Mouse (Mus musculus) hindbrain, embryonic 10.5 days (tissue): ENCODE results near the gene Ak1. TPM values are rescaled to one million over a fixed set of nuclear protein-coding genes. Genes with fewer than 3 reads are reported as not detected.

Experiments used
- DNase-seq: peaks from one replicate; pipeline ENCODE4 v3.0.0-alpha.2; 2017; ENCODE audit warnings: low spot score
- H3K27ac ChIP-seq: fragments of 300-500 bp; sonication (generic); 2 replicates; pipeline ENCODE4 v1.5.1; 2016; ENCODE audit warnings: mild to moderate bottlenecking, moderate library complexity
- H3K27me3 ChIP-seq: fragments of 300-500 bp; sonication (generic); 2 replicates; pipeline ENCODE4 v1.6.1; 2016; ENCODE audit warnings: mild to moderate bottlenecking; ENCODE audit not compliant: poor library complexity, insufficient read depth, severe bottlenecking
- H3K36me3 ChIP-seq: fragments of 300-500 bp; sonication (generic); 2 replicates; pipeline ENCODE4 v1.6.1; 2016; ENCODE audit warnings: mild to moderate bottlenecking, moderate library complexity
- H3K4me1 ChIP-seq: fragments of 300-500 bp; sonication (generic); replicated peaks from 2 replicates; pipeline ENCODE4 v1.6.1; 2016; ENCODE audit warnings: mild to moderate bottlenecking
- H3K4me3 ChIP-seq: fragments of 300-500 bp; sonication (generic); 2 replicates; pipeline ENCODE4 v1.5.1; 2016; ENCODE audit warnings: mild to moderate bottlenecking, moderate library complexity
- H3K9me3 ChIP-seq: fragments of 300-500 bp; sonication (generic); 2 replicates; pipeline ENCODE4 v1.6.1; 2016; ENCODE audit warnings: mild to moderate bottlenecking, moderate library complexity
- WGBS: fragments of 180-500 bp; shearing (Covaris S2); methylation state at CpG from one replicate; pipeline ENCODE4 v1.1.7; 2016; 5-methylcytosine and 5-hydroxymethylcytosine counted together
- polyA plus RNA-seq: library from polyadenylated mRNA; unstranded; fragments of >200 nt; fragmentation: Nextera tagmentation; extraction: Ambion mirVana; gene quantifications from 2 replicates; pipeline ENCODE4 v1.2.1, GENCODE M21; 2016

Gene Ak1
- polyA plus RNA-seq, 1 experiment from 2014 or later: 37.6 TPM

DNA sequence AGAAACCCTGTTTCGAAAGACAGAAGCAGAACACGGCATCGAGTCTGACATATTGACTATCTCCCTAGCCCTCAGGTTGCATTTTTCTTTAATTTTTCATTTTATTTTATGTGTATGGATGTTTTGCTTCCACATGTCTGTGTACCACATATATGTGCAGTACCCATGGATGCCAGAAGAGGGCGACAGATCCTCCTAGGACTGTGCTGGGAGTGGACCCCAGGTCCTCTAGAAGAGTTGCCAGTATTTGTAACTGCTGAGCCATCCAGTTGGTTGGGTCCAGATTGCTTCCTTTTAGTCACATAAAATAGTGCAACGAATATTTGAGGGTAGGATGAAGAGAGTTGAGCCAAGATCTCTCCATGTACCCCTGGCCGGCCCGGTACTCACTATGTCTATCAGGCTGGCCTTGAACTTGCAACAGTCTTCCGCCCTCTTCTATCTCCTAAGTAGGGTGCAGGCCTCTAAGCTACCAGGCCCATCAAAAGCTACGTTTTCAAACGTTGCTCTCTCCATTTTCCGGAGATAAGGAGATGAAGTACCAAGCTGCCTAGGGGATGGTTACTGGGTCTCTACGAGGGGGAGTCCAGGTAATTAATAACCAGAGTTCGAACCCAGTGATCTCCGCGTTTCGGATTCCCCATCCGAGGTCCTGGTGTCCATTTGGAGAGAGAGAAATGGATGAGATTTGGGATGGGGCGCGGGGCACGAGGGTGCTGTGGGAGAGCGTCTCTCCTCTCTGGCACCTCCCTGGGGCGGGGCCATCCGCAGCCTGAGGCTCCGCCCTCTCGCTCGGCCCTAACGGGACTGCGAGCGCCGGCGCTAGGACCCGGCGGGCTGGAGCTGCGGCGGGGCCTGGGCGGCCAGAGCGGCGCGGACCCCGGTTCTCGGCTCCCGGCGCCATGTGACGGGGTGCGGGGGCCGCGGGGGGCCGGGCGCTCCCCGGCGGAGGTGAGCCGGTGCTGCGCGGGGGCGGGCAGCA is 15.1 kb upstream of the Ak1 start:
- H3K4me3 ChIP-seq: peak overlapping the region; percentile 81
- 10% methylated on average over 55 of the region's 55 CpGs for WGBS
- DNase-seq: peak; percentile 82
- no peaks in the 10 kb centered on the region for H3K36me3 ChIP-seq
- no peaks in the 10 kb centered on the region for H3K9me3 ChIP-seq
- H3K27ac ChIP-seq: peak overlapping the region; percentile 90
- H3K27me3 ChIP-seq: peaks cover 11% of the 10 kb centered on the region; the same call in 1 of the 2 replicates
- H3K4me1 ChIP-seq: peaks cover 58% of the 10 kb centered on the region

GRCm38 (mm10) chr2:32607262-32607947 is 14.2 kb upstream of the Ak1 start:
- H3K4me3 ChIP-seq: peak overlapping the region; percentile 81
- 6% methylated on average over 34 of the region's 34 CpGs for WGBS
- no peaks in the 10 kb centered on the region for H3K9me3 ChIP-seq
- H3K27ac ChIP-seq: peak overlapping the region; percentile 90
- peak; percentile 67 for DNase-seq
- peaks cover 56% of the 10 kb centered on the region for H3K4me1 ChIP-seq
- peaks cover 4% of the 10 kb centered on the region for H3K36me3 ChIP-seq
- peaks cover 11% of the 10 kb centered on the region; the same call in 1 of the 2 replicates for H3K27me3 ChIP-seq

- DNase-seq: peak; percentile 70
- Histone ChIP-seq H3K27ac (peak overlapping the region; percentile 59), H3K27me3 (peaks cover 11% of the 10 kb centered on the region; the same call in 1 of the 2 replicates), H3K36me3 (peaks cover 11% of the 10 kb centered on the region), H3K4me3 (peak overlapping the region; percentile 81), H3K4me1 (peaks cover 52% of the 10 kb centered on the region), H3K9me3 (no peaks in the 10 kb centered on the region)
- WGBS: 7% methylated on average over 25 of the region's 25 CpGs
Observed at GRCm38 (mm10) chr2:32608141-32608777, 13.3 kb upstream of the Ak1 start.

- no peaks in the 10 kb centered on the region for H3K9me3 ChIP-seq
- peaks cover 14% of the 10 kb centered on the region for H3K36me3 ChIP-seq
- H3K27me3 ChIP-seq: peaks cover 11% of the 10 kb centered on the region; the same call in 1 of the 2 replicates
- WGBS: 33% methylated on average over 18 of the region's 18 CpGs
- peak overlapping the region; percentile 81 for H3K4me3 ChIP-seq
- no peak for DNase-seq
- peaks cover 52% of the 10 kb centered on the region for H3K4me1 ChIP-seq
- H3K27ac ChIP-seq: peak overlapping the region; percentile 59
Observed at GRCm38 (mm10) chr2:32608778-32609435, 12.7 kb upstream of the Ak1 start.

GRCm38 (mm10) chr2:32610610-32611229 is 10.8 kb upstream of the Ak1 start:
- 19% methylated on average over 23 of the region's 23 CpGs for WGBS
- Histone ChIP-seq H3K27me3 (peaks cover 11% of the 10 kb centered on the region; the same call in 1 of the 2 replicates), H3K9me3 (no peaks in the 10 kb centered on the region), H3K4me3 (peak overlapping the region; percentile 50), H3K4me1 (peaks cover 52% of the 10 kb centered on the region), H3K36me3 (peaks cover 29% of the 10 kb centered on the region), H3K27ac (0 out of 2 replicates have a peak overlapping the region, but pooled peaks have one; percentile 59)
- peak; percentile 30 for DNase-seq

GRCm38 (mm10) chr2:32612274-32612673 is 9.3 kb upstream of the Ak1 start:
- H3K4me3 ChIP-seq: no peak overlapping the region
- H3K9me3 ChIP-seq: peaks cover 1% of the 10 kb centered on the region; the same call in 1 of the 2 replicates
- peaks cover 35% of the 10 kb centered on the region for H3K36me3 ChIP-seq
- H3K27ac ChIP-seq: no peak overlapping the region
- 60% methylated on average over 26 of the region's 26 CpGs for WGBS
- H3K4me1 ChIP-seq: peaks cover 43% of the 10 kb centered on the region
- no peak for DNase-seq
- peaks cover 11% of the 10 kb centered on the region; the same call in 1 of the 2 replicates for H3K27me3 ChIP-seq

GRCm38 (mm10) chr2:32617109-32617508 is 4.4 kb upstream of the Ak1 start:
- H3K4me3 ChIP-seq: no peak overlapping the region
- H3K27me3 ChIP-seq: no peaks in the 10 kb centered on the region
- WGBS: 94% methylated on average over 1 of the region's 1 CpGs
- peaks cover 5% of the 10 kb centered on the region; the same call in 1 of the 2 replicates for H3K9me3 ChIP-seq
- no peak for DNase-seq
- no peak overlapping the region for H3K27ac ChIP-seq
- H3K4me1 ChIP-seq: peaks cover 44% of the 10 kb centered on the region
- peaks cover 49% of the 10 kb centered on the region for H3K36me3 ChIP-seq

- no peak overlapping the region for H3K27ac ChIP-seq
- peaks cover 44% of the 10 kb centered on the region for H3K36me3 ChIP-seq
- H3K27me3 ChIP-seq: no peaks in the 10 kb centered on the region
- H3K9me3 ChIP-seq: peaks cover 5% of the 10 kb centered on the region; the same call in 1 of the 2 replicates
- H3K4me1 ChIP-seq: peaks cover 40% of the 10 kb centered on the region
- H3K4me3 ChIP-seq: no peak overlapping the region
- no peak for DNase-seq
- 93% methylated on average over 4 of the region's 4 CpGs for WGBS
Observed at GRCm38 (mm10) chr2:32617601-32618000, 4.0 kb upstream of the Ak1 start.

DNA sequence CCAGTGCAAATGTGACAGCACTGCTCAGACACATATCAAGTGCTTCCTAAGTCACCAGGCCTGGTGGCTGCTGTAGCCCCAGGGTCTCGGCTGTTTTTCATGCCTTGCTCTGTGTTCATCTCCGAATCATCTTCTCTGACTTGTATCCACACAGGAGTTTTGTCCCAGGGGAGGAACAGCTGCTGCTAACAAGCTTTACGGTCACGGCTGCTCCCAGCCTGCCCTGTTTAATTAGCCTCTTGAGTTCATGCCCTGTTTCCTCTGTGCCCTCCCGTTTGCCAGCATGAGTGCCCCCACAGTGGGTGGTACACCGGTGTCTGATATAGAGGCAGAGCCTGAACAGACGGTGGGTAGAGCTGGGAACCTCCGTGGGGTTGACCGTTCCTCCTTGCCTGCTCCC is 3.5 kb upstream of the Ak1 start:
- H3K27ac ChIP-seq: no peak overlapping the region
- H3K4me1 ChIP-seq: peaks cover 40% of the 10 kb centered on the region
- no peak overlapping the region for H3K4me3 ChIP-seq
- no peak for DNase-seq
- H3K9me3 ChIP-seq: peaks cover 5% of the 10 kb centered on the region; the same call in 1 of the 2 replicates
- H3K36me3 ChIP-seq: peaks cover 41% of the 10 kb centered on the region
- 75% methylated on average over 9 of the region's 9 CpGs for WGBS
- no peaks in the 10 kb centered on the region for H3K27me3 ChIP-seq

DNA sequence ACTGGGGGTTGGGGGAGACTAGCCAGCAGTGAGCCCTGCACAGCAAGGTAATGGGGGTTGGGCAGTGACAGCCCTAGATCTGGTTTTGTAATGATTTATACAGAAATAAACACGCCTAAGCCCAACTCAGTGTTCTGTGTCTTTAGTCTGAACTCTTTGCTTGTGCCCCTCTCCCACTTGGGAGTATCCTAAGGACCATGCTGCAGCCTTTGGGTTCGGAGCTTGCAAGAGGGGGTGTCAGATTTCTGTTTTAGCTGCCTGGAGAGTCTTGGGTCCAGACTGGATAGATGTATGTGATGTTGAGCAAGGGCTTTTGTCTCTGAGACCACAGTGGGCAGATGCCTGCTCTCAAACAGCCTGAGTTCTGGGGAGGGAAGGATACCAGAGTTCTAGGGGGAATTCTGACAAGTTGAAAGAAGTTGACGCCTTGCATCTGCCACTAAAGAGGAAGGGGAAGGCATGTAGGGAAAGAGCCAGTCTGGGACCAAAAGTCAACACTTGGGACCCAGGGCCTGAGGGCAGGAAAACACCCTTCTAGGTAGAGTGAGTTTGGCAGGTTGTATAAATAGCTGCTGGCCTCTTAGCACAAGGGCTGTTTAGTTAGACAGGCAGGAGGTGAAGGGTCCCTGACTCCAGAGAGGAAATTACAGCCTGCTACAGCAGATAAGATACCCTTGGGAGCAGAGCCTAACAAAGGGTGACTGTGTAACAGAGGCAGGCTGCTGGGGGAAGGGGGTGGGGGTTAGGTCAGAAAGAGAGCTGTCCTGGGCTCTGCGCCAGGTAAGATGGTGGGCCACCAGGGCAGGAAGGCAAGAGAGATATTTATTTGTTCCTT is 659 bp upstream of the Ak1 start:
- Histone ChIP-seq H3K4me3 (0 out of 2 replicates have a peak overlapping the region, but pooled peaks have one; percentile 1), H3K27me3 (no peaks in the 10 kb centered on the region), H3K4me1 (peaks cover 61% of the 10 kb centered on the region), H3K36me3 (peaks cover 20% of the 10 kb centered on the region), H3K27ac (peak overlapping the region; percentile 82), H3K9me3 (peaks cover 5% of the 10 kb centered on the region; the same call in 1 of the 2 replicates)
- DNase-seq: peak; percentile 56
- WGBS: 35% methylated on average over 4 of the region's 4 CpGs
